Mouse (Mus musculus): ENCODE measurements around the gene Mical2.

Gene Mical2

GRCm38 (mm10) chr7:112285573-112285972 lies 59.9 kb downstream of the Mical2 start:
- DNase-seq: no peak

- DNase-seq: no peak
Observed at GRCm38 (mm10) chr7:112288352-112289107, 62.9 kb downstream of the Mical2 start.

DNA sequence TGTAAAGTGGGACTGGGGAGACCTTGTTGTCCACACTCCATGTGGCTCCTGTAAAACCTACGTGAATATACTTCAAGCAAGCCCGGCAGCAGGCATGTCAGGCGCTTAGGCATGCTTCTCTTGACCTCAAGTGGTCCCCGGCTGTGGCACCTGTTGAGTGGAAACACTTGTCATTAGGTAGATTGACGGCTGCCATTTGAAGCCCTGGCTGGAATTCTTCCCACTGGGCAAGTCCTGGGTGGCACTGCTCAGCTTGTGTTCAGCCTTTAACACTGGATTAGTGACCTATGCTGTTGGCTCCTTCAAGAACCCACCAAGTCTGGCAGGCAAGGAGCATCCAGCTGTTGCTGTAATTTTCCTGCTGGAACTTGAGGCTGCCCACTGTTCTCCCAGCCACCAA lies 63.9 kb downstream of the Mical2 start:
- peak; percentile 77 for DNase-seq

DNA sequence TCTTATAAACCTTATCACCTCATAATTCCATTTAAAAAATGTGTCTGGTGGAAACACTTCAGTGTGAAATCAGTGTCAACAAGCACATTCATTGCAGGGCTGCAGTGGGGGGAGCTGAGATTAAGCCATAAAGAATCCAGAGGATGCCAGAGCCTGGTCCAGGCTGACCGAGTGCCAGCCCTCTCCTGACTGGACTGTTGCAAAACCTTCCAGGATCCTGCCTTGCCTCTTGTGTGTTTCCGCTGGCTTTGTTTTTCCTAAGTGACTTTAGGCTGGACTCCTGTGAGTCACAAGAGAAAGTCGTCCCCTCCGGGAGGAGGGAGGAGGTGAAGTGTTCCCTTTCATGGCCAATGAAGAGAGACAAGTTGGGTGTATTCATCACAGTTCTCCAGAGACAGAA lies 64.3 kb downstream of the Mical2 start:
- peak; percentile 81 for DNase-seq

DNA sequence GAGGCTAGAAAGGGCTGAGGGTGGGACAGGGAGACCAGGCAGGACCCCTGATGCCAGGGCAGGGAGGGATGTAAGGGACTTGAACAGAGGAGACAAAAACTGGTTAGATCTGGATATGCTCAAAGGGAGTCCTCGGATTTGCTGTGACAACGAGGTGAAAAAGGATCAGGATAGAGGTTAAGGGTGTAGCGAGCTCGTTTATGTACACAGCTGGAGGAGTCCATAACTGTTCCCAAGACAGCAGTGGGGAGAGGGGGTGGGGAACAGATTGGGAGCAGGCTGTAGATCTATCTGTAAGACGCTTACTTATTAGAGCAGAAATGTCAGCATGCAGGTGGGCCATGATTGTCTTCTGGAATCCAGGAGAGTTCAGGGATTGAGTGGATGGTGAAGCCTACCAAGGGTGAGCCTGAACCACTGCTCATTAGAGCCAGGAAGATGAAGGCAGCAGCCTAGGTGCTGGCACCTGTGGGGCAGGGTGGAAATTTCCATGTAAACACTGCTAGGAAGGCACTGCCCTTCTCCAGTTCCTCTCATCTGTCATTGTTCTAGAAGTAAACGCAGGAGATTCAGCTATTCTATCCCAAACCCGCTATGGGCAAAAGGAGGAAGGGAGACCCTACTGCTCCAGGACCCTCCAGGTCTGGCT lies 67.9 kb downstream of the Mical2 start:
- DNase-seq: no peak

DNA sequence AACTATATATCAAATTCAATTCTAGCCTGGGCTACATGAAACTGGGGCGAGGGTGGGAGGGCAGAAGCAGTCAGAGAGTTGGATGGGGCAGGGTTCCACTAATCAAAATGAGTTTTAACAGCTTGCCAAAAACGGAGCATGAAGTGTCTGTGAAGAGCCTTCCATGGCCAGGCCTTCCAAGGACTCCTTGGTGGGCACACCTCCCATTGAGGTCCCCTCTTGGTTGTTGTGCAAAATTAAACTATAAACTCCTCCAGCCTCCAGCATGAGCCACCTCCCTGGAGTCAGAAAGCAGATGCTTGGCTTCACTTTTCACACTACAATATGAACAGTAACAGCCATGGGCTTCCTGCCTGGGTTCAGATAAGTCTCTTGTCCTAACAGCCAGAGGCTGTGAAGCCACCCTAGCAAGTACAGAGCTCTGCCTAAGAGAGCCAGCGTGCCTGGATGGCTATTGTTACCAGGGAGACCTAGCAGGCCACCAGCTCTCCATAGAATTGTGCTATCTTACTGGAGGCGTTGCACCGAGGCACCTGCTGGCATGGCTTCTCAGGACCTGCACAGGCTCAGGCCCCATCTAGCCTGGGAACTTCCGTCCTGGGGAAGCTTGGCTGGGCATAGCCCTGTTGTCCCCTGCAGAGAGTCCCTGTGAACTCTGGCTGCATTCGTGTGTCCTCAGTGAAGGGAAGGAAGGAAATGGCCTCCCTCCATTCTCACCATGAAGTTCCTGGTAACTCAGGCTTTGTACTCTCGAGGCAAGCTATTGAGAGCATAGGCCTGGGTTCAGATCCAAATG lies 70.0 kb downstream of the Mical2 start:
- peak; percentile 51 for DNase-seq

GRCm38 (mm10) chr7:112298032-112298431 lies 72.4 kb downstream of the Mical2 start:
- peak; percentile 67 for DNase-seq

GRCm38 (mm10) chr7:112298871-112299422 lies 73.3 kb downstream of the Mical2 start:
- peak; percentile 60 for DNase-seq

DNA sequence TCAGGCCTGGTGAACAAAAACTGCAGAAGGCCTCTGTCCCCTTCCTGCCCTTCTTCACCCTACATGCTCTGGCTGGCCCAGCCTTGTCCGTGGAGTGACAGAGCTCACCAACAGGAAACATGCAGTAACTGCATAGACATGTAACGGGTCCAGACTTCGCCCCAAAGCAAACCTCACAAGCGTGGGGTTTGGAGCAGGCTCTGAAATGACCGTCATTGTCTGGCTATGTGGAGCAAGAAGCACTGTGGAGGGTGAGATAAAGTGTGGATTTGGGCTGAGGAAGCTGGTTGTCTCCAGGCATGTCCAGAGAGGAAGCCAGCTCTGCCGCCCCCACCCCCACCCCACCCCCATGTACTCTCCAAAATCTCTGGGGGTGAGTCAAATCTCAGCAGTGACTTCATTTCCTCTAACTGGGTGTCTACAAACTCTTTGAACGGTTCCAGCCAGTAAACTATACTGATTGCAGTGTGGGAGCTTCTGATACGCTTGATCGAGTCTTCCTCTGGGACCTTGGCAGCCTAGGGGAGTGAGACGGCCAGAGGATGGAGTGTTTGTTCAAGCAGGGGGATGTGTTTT lies 74.0 kb downstream of the Mical2 start:
- peak; percentile 78 for DNase-seq

- DNase-seq: peak; percentile 19
Observed at GRCm38 (mm10) chr7:112300141-112300540, 74.5 kb downstream of the Mical2 start.

DNA sequence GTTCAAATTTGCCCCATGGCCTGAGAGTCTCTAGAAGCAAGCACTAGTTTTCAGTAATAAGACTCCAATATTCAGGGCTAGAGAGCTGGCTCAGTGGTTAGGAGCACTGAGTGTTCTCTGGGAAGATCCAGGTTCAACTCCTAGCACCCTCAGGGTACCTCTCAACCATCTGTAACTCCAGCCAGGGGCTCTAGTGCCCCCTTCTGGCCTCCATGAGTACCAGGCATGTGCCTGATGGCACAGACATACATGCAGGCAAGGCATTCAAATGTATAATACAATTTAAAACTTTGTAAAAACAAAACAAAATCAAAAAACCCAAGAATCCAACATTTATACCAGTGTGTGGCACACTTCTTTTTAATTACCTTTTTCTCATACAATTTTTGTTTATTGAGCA lies 75.4 kb downstream of the Mical2 start:
- no peak for DNase-seq

DNA sequence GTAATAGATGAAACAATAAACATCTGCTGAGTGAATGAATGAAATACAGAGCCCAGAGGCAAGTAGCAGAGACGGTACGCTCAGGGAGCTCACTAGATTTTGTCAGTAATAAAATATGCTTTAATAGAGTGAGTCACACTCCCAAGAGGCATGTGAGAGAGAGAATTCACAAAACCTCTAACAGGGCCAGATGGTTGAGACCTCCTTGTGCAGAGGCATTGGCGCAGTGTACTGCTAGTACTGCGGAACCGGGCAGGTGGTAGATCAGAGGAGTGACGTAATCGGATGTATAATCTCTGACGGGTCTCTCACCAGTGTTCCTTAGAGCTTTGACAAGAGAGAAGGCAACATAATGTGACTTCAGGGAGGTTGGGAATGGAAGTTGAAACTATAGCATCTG lies 78.7 kb downstream of the Mical2 start:
- no peak for DNase-seq

GRCm38 (mm10) chr7:112309289-112310016 lies 83.8 kb downstream of the Mical2 start:
- DNase-seq: peak; percentile 81

GRCm38 (mm10) chr7:112310017-112310360 lies 84.3 kb downstream of the Mical2 start:
- DNase-seq: no peak

DNA sequence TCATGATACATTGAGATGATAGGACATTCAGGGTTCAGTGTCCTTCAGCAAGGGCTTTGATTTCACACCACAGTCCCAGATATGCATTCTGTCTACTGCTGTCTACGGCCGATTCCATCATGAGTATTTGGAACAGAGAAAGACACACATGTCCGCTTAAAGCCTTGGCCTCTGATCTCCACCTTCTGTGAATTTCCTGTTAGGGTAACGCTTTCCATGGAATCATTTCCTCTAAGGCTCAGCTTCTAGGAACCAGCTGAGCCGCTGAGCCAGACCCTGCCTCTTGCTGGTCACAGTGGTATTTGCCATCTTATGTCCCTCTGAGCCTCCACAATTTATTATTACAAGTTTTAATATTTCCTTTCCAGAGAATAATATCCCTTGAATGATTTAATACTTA lies 87.6 kb downstream of the Mical2 start:
- no peak for DNase-seq

- no peak for DNase-seq
Observed at GRCm38 (mm10) chr7:112313670-112314069, 88.0 kb downstream of the Mical2 start.

DNA sequence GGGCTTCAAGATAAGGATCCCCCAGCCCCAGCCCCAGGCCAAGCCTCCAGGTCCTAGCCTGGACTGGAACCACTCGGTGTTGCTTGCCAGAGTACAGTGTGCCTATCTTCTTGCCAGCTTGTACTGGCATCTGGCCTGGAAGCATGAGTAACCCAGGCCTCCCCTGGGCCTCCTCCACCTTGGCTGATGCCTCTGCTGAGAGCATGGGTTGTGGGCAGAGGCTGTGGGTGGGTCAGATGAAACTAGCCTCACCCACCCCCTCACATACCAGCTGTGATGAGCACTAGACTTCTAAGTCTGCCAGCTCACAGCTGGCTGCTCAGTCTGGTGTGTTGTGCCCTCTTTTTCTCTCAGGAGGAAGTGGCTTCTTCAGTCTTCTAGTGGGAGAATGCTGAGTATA lies 90.6 kb downstream of the Mical2 start:
- DNase-seq: peak; percentile 27

- DNase-seq: no peak
Observed at GRCm38 (mm10) chr7:112317491-112317890, 91.8 kb downstream of the Mical2 start.

GRCm38 (mm10) chr7:112318306-112318705 lies 92.7 kb downstream of the Mical2 start:
- no peak for DNase-seq

- peak; percentile 31 for DNase-seq
Observed at GRCm38 (mm10) chr7:112319419-112319818, 93.8 kb downstream of the Mical2 start.

GRCm38 (mm10) chr7:112320052-112320730 lies 94.5 kb downstream of the Mical2 start:
- no peak for DNase-seq
